Mouse (Mus musculus) heart, postnatal 0 days (tissue): ENCODE data around the gene Clns1a. TPM values are rescaled to one million over a fixed set of nuclear protein-coding genes. Genes with fewer than 3 reads are reported as not detected.
A peak's percentile ranks its signal among the peaks of the same experiment; 100 is the strongest.

Experiments used
- ATAC-seq: fragments of 200-750 bp; cut with Nextera tagmentation; 2 replicates; pipeline ENCODE4 v1.8.0; 2017; ENCODE audit warnings: low read depth, moderate number of reproducible peaks, moderate library complexity; ENCODE audit not compliant: insufficient read depth
- DNase-seq: peaks from one replicate; pipeline ENCODE4 v3.0.0-alpha.2; 2016; ENCODE audit warnings: low spot score
- H3K27ac ChIP-seq: fragments of 300-500 bp; sonication (generic); 2 replicates; pipeline ENCODE4 v1.5.1; 2014; ENCODE audit warnings: low read depth, mild to moderate bottlenecking
- H3K27me3 ChIP-seq: fragments of 300-500 bp; sonication (generic); 2 replicates; pipeline ENCODE4 v1.6.1; 2014; ENCODE audit warnings: low read length, mixed read lengths; ENCODE audit not compliant: control insufficient read depth, insufficient read depth
- H3K36me3 ChIP-seq: fragments of 300-500 bp; sonication (generic); replicated peaks from 2 replicates; pipeline ENCODE4 v1.6.1; 2014; ENCODE audit warnings: low read length, mixed read lengths; ENCODE audit not compliant: control insufficient read depth, insufficient read depth
- H3K4me1 ChIP-seq: fragments of 300-500 bp; sonication (generic); 2 replicates; pipeline ENCODE4 v1.6.1; 2014; ENCODE audit warnings: antibody characterized with exemption; ENCODE audit not compliant: control insufficient read depth, insufficient read depth
- H3K4me2 ChIP-seq: fragments of 300-500 bp; sonication (generic); 2 replicates; pipeline ENCODE4 v1.6.1; 2014; ENCODE audit warnings: low read depth, mild to moderate bottlenecking, low read length, moderate library complexity
- H3K4me3 ChIP-seq: fragments of 300-500 bp; sonication (generic); 2 replicates; pipeline ENCODE4 v1.5.1; 2014; ENCODE audit warnings: low read depth, low read length
- H3K9ac ChIP-seq: fragments of 300-500 bp; sonication (generic); replicated peaks from 2 replicates; pipeline ENCODE4 v1.6.1; 2014; ENCODE audit warnings: low read depth, low read length, mixed read lengths
- H3K9me3 ChIP-seq: fragments of 300-500 bp; sonication (generic); replicated peaks from 2 replicates; pipeline ENCODE4 v1.6.1; 2016; ENCODE audit warnings: low read length; ENCODE audit not compliant: control insufficient read depth
- CTCF ChIP-seq: IDR thresholded peaks from 2 replicates; pipeline ENCODE4 v1.5.1; 2016; ENCODE audit warnings: antibody characterized with exemption, control low read depth, low read depth
- EP300 ChIP-seq: IDR thresholded peaks from 2 replicates; pipeline ENCODE4 v1.6.1; 2016; ENCODE audit warnings: antibody characterized with exemption, low read depth
- WGBS: fragments of 180-500 bp; shearing (Covaris S2); extraction: QIAGEN DNeasy Blood & Tissue Kit; methylation state at CpG from one replicate; pipeline ENCODE4 v1.1.7; 2014; 5-methylcytosine and 5-hydroxymethylcytosine counted together
- polyA plus RNA-seq: library from polyadenylated mRNA; unstranded; fragments of >200 nt; fragmentation: Nextera tagmentation; extraction: Ambion mirVana; gene quantifications from 2 replicates; pipeline ENCODE4 v1.2.1, GENCODE M21; 2015
- total RNA-seq: library from RNA; depleted of rRNA; stranded (reverse); fragments of >200 nt; gene quantifications from 2 replicates; pipeline ENCODE4 v1.2.3, GENCODE M21; 2014; ENCODE audit warnings: low replicate concordance

Gene Clns1a
- total and polyA plus RNA-seq, 2 experiments from 2014 or later, result 37.1 to 60.5 TPM

- H3K4me1 ChIP-seq, result no peaks in the 10 kb centered on the region
- TF ChIP-seq EP300 (no peak), CTCF (no peak)
- 87% methylated on average over 7 of the region's 7 CpGs for WGBS
- no peaks in the 10 kb centered on the region for H3K9me3 ChIP-seq
- H3K27me3 ChIP-seq, result no peaks in the 10 kb centered on the region
- ATAC-seq, result no peak
- no peak for DNase-seq
- H3K4me3 ChIP-seq, result no peak overlapping the region
- H3K36me3 ChIP-seq, result peaks cover 41% of the 10 kb centered on the region
- no peak overlapping the region for H3K27ac ChIP-seq
- no peak overlapping the region for H3K9ac ChIP-seq
- H3K4me2 ChIP-seq, result no peak overlapping the region
Measured at GRCm38 (mm10) chr7:97722278-97722918, 26.0 kb downstream of the Clns1a start.

- Histone ChIP-seq H3K4me1 (no peaks in the 10 kb centered on the region), H3K4me3 (no peak overlapping the region), H3K9ac (no peak overlapping the region), H3K9me3 (no peaks in the 10 kb centered on the region), H3K36me3 (peaks cover 28% of the 10 kb centered on the region), H3K27me3 (no peaks in the 10 kb centered on the region), H3K27ac (peak overlapping the region; percentile 32; the same call in 1 of the 2 replicates), H3K4me2 (no peak overlapping the region)
- DNase-seq, result no peak
- WGBS, result 78% methylated on average over 11 of the region's 11 CpGs
- TF ChIP-seq EP300 (no peak), CTCF (no peak)
- ATAC-seq, result no peak
Measured at GRCm38 (mm10) chr7:97723646-97724538, 27.5 kb downstream of the Clns1a start.

- Histone ChIP-seq H3K9ac (no peak overlapping the region), H3K4me1 (no peaks in the 10 kb centered on the region), H3K4me2 (no peak overlapping the region), H3K9me3 (no peaks in the 10 kb centered on the region), H3K27me3 (no peaks in the 10 kb centered on the region), H3K27ac (peak overlapping the region; percentile 32; the same call in 1 of the 2 replicates), H3K4me3 (no peak overlapping the region), H3K36me3 (peaks cover 12% of the 10 kb centered on the region; the same call in 1 of the 2 replicates)
- 95% methylated on average over 6 of the region's 6 CpGs for WGBS
- TF ChIP-seq CTCF, result no peak
- no peak for TF ChIP-seq EP300
- ATAC-seq (no peak), DNase-seq (no peak)
Measured at GRCm38 (mm10) chr7:97725401-97725800, 29.0 kb downstream of the Clns1a start.

- H3K4me1 ChIP-seq, result no peaks in the 10 kb centered on the region
- no peaks in the 10 kb centered on the region for H3K9me3 ChIP-seq
- WGBS, result 85% methylated on average over 7 of the region's 7 CpGs
- ATAC-seq, result no peak
- no peaks in the 10 kb centered on the region for H3K27me3 ChIP-seq
- no peak overlapping the region for H3K27ac ChIP-seq
- no peak for DNase-seq
- TF ChIP-seq EP300 (no peak), CTCF (no peak)
- H3K4me3 ChIP-seq, result no peak overlapping the region
- H3K4me2 ChIP-seq, result no peak overlapping the region
- H3K9ac ChIP-seq, result no peak overlapping the region
- H3K36me3 ChIP-seq, result peaks cover 6% of the 10 kb centered on the region; the same call in 1 of the 2 replicates
Measured at GRCm38 (mm10) chr7:97726080-97726479, 29.6 kb downstream of the Clns1a start.

GRCm38 (mm10) chr7:97726778-97727177, 30.3 kb downstream of the Clns1a start:
- 70% methylated on average over 7 of the region's 7 CpGs for WGBS
- Histone ChIP-seq H3K9me3 (no peaks in the 10 kb centered on the region), H3K9ac (no peak overlapping the region), H3K4me1 (no peaks in the 10 kb centered on the region), H3K36me3 (peaks cover 6% of the 10 kb centered on the region; the same call in 1 of the 2 replicates), H3K27ac (no peak overlapping the region), H3K27me3 (no peaks in the 10 kb centered on the region), H3K4me3 (no peak overlapping the region), H3K4me2 (no peak overlapping the region)
- no peak for DNase-seq
- no peak for TF ChIP-seq CTCF
- no peak for TF ChIP-seq EP300
- ATAC-seq, result no peak
